Mouse (Mus musculus): ENCODE results near the gene Tyro3.

Tyro3 gene

GRCm38 (mm10) chr2:119803618-119804274 is 6.2 kb downstream of the Tyro3 start:
- no peak for ATAC-seq (ENCODE audit: insufficient number of reproducible peaks, low FRiP score, low TSS enrichment)

- no peak for ATAC-seq (ENCODE audit: insufficient number of reproducible peaks, low FRiP score, low TSS enrichment)
Observed at GRCm38 (mm10) chr2:119804275-119804628, 6.7 kb downstream of the Tyro3 start.

- no peak for ATAC-seq (ENCODE audit: insufficient number of reproducible peaks, low FRiP score, low TSS enrichment)
Observed at GRCm38 (mm10) chr2:119804776-119805175, 7.2 kb downstream of the Tyro3 start.

GRCm38 (mm10) chr2:119805536-119805935 is 8.0 kb downstream of the Tyro3 start:
- ATAC-seq (ENCODE audit: insufficient number of reproducible peaks, low FRiP score, low TSS enrichment): no peak

GRCm38 (mm10) chr2:119808438-119808837 is 10.9 kb downstream of the Tyro3 start:
- no peak for ATAC-seq (ENCODE audit: insufficient number of reproducible peaks, low FRiP score, low TSS enrichment)

- ATAC-seq (ENCODE audit: insufficient number of reproducible peaks, low FRiP score, low TSS enrichment): no peak
Observed at GRCm38 (mm10) chr2:119808881-119809280, 11.3 kb downstream of the Tyro3 start.

GRCm38 (mm10) chr2:119810890-119811289 is 13.4 kb downstream of the Tyro3 start:
- no peak for ATAC-seq (ENCODE audit: insufficient number of reproducible peaks, low FRiP score, low TSS enrichment)

GRCm38 (mm10) chr2:119811490-119812146 is 14.1 kb downstream of the Tyro3 start:
- ATAC-seq (ENCODE audit: insufficient number of reproducible peaks, low FRiP score, low TSS enrichment): peak; percentile 32; the same call in 1 of the 2 replicates

- ATAC-seq (ENCODE audit: insufficient number of reproducible peaks, low FRiP score, low TSS enrichment): 0 out of 2 replicates have a peak, but pooled peaks have one; percentile 13
Observed at GRCm38 (mm10) chr2:119814376-119814933, 16.9 kb downstream of the Tyro3 start.

- 0 out of 2 replicates have a peak, but pooled peaks have one; percentile 9 for ATAC-seq (ENCODE audit: insufficient number of reproducible peaks, low FRiP score, low TSS enrichment)
Observed at GRCm38 (mm10) chr2:119816611-119817010, 19.1 kb downstream of the Tyro3 start.

- peak; percentile 87 for ATAC-seq (ENCODE audit: insufficient number of reproducible peaks, low FRiP score, low TSS enrichment)
Observed at GRCm38 (mm10) chr2:119817047-119817446, 19.5 kb downstream of the Tyro3 start.

- no peak for ATAC-seq (ENCODE audit: insufficient number of reproducible peaks, low FRiP score, low TSS enrichment)
Observed at GRCm38 (mm10) chr2:119818668-119819272, 21.2 kb downstream of the Tyro3 start.

GRCm38 (mm10) chr2:119821136-119821535 is 23.6 kb downstream of the Tyro3 start:
- no peak for ATAC-seq (ENCODE audit: insufficient number of reproducible peaks, low FRiP score, low TSS enrichment)

- ATAC-seq (ENCODE audit: insufficient number of reproducible peaks, low FRiP score, low TSS enrichment): no peak
Observed at GRCm38 (mm10) chr2:119830579-119830978, 33.0 kb downstream of the Tyro3 start.

GRCm38 (mm10) chr2:119834231-119834630 is 36.7 kb downstream of the Tyro3 start:
- ATAC-seq (ENCODE audit: insufficient number of reproducible peaks, low FRiP score, low TSS enrichment): no peak

- no peak for ATAC-seq (ENCODE audit: insufficient number of reproducible peaks, low FRiP score, low TSS enrichment)
Observed at GRCm38 (mm10) chr2:119837616-119838015, 40.1 kb downstream of the Tyro3 start.

- peak; percentile 61; the same call in 1 of the 2 replicates for ATAC-seq (ENCODE audit: insufficient number of reproducible peaks, low FRiP score, low TSS enrichment)
Observed at GRCm38 (mm10) chr2:119838363-119839156, 41.0 kb downstream of the Tyro3 start.

- no peak for ATAC-seq (ENCODE audit: insufficient number of reproducible peaks, low FRiP score, low TSS enrichment)
Observed at GRCm38 (mm10) chr2:119840008-119840407, 42.5 kb downstream of the Tyro3 start.

- no peak for ATAC-seq (ENCODE audit: insufficient number of reproducible peaks, low FRiP score, low TSS enrichment)
Observed at GRCm38 (mm10) chr2:119842000-119842399, 44.5 kb downstream of the Tyro3 start.

- no peak for ATAC-seq (ENCODE audit: insufficient number of reproducible peaks, low FRiP score, low TSS enrichment)
Observed at GRCm38 (mm10) chr2:119843526-119843925, 46.0 kb downstream of the Tyro3 start.
